Mouse (Mus musculus) stomach, embryonic 16.5 days (tissue): ENCODE results near the gene Cwc25. TPM values are rescaled to one million over a fixed set of nuclear protein-coding genes. Genes with fewer than 3 reads are reported as not detected.

ENCODE experiments used
- ATAC-seq: fragments of 200-750 bp; cut with Nextera tagmentation; 2 replicates; pipeline ENCODE4 v1.8.0; 2017; ENCODE audit warnings: moderate number of reproducible peaks, moderate TSS enrichment; ENCODE audit not compliant: insufficient read depth, low FRiP score
- H3K27ac ChIP-seq: fragments of 300-500 bp; sonication (generic); 2 replicates; pipeline ENCODE4 v1.5.1; 2014; ENCODE audit warnings: low read length
- H3K27me3 ChIP-seq: fragments of 300-500 bp; sonication (generic); 2 replicates; pipeline ENCODE4 v1.6.1; 2014; ENCODE audit warnings: low read length, control low read depth, mixed read lengths; ENCODE audit not compliant: control insufficient read depth, insufficient read depth
- H3K36me3 ChIP-seq: fragments of 300-500 bp; sonication (generic); 2 replicates; pipeline ENCODE4 v1.6.1; 2014; ENCODE audit warnings: low read length; ENCODE audit not compliant: control insufficient read depth, insufficient read depth
- H3K4me1 ChIP-seq: fragments of 300-500 bp; sonication (generic); 2 replicates; pipeline ENCODE4 v1.6.1; 2014; ENCODE audit warnings: low read length, control low read depth, mixed read lengths; ENCODE audit not compliant: control insufficient read depth, insufficient read depth
- H3K4me2 ChIP-seq: fragments of 300-500 bp; sonication (generic); 2 replicates; pipeline ENCODE4 v1.6.1; 2014; ENCODE audit warnings: low read depth, low read length, mixed read lengths
- H3K4me3 ChIP-seq: fragments of 300-500 bp; sonication (generic); replicated peaks from 2 replicates; pipeline ENCODE4 v1.5.1; 2014; ENCODE audit warnings: mild to moderate bottlenecking, low read length
- H3K9ac ChIP-seq: fragments of 300-500 bp; sonication (generic); 2 replicates; pipeline ENCODE4 v1.6.1; 2014; ENCODE audit warnings: low read length
- H3K9me3 ChIP-seq: fragments of 300-500 bp; sonication (generic); replicated peaks from 2 replicates; pipeline ENCODE4 v1.6.1; 2016; ENCODE audit warnings: low read length, control low read depth; ENCODE audit not compliant: control insufficient read depth
- WGBS: fragments of 180-500 bp; shearing (Covaris S2); extraction: QIAGEN DNeasy Blood & Tissue Kit; methylation state at CpG from one replicate; pipeline ENCODE4 v1.1.7; 2014; 5-methylcytosine and 5-hydroxymethylcytosine counted together
- microRNA-seq: library from miRNA; unstranded; fragments of <30 nt; microRNA quantifications from one replicate; pipeline ENCODE4, GENCODE M21; 2016
- polyA plus RNA-seq: library from polyadenylated mRNA; unstranded; fragments of >200 nt; fragmentation: Nextera tagmentation; extraction: Ambion mirVana; gene quantifications from 2 replicates; pipeline ENCODE4 v1.2.1, GENCODE M21; 2015

The Cwc25 gene
- polyA plus RNA-seq, 1 experiment from 2014 or later = 16.3 TPM

GRCm38 (mm10) chr11:97695712-97696401 lies 70.5 kb downstream of the Cwc25 start:
- no peaks in the 10 kb centered on the region for H3K27me3 ChIP-seq
- peak overlapping the region; percentile 31 for H3K4me2 ChIP-seq
- peak overlapping the region; percentile 20; the same call in 1 of the 2 replicates for H3K9ac ChIP-seq
- no peak for ATAC-seq
- H3K4me3 ChIP-seq = no peak overlapping the region
- peak overlapping the region; percentile 79 for H3K27ac ChIP-seq
- 39% methylated on average over 9 of the region's 9 CpGs for WGBS
- H3K4me1 ChIP-seq = peaks cover 41% of the 10 kb centered on the region
- H3K36me3 ChIP-seq = 0 out of 2 replicates have a peak, but pooled peaks cover 16% of the 10 kb centered on the region
- no peaks in the 10 kb centered on the region for H3K9me3 ChIP-seq

Small RNA genes lying within 50 kb of the gene (microRNA-seq; reads per million reads assigned to microRNA genes)
- gene Mir8102 = not detected

Other genes starting within 250 kb of the Cwc25 start
- 0.36 and 0.39 TPM in 2 replicates for gene Srcin1, start 190.4 kb downstream of the Cwc25 start, polyA plus RNA-seq
- gene Epop, start 136.9 kb downstream of the Cwc25 start, polyA plus RNA-seq = 0.41 and 0.77 TPM in 2 replicates
- 1.9 and 2.5 TPM in 2 replicates for gene Mllt6, start 103.1 kb downstream of the Cwc25 start, polyA plus RNA-seq
- 34.2 and 35.1 TPM in 2 replicates for gene Cisd3, start 80.7 kb downstream of the Cwc25 start, polyA plus RNA-seq
- 8.9 and 9.4 TPM in 2 replicates for gene Pcgf2, start 66.1 kb downstream of the Cwc25 start, polyA plus RNA-seq
- 363 and 373 TPM in 2 replicates for gene Psmb3, start 63.2 kb downstream of the Cwc25 start, polyA plus RNA-seq
- gene Pip4k2b, start 21.9 kb downstream of the Cwc25 start, polyA plus RNA-seq = 1.2 and 1.4 TPM in 2 replicates
- not detected in 2 replicates for gene 1700001P01Rik, start 9.4 kb upstream of the Cwc25 start, polyA plus RNA-seq
- 439 and 586 TPM in 2 replicates for gene Rpl23, start 15.9 kb upstream of the Cwc25 start, polyA plus RNA-seq
- gene Lasp1, start 32.4 kb upstream of the Cwc25 start, polyA plus RNA-seq = 130 and 143 TPM in 2 replicates
- 3.7 and 3.8 TPM in 2 replicates for gene B230217C12Rik, start 74.2 kb upstream of the Cwc25 start, polyA plus RNA-seq
- gene Fbxo47, start 117.6 kb upstream of the Cwc25 start, polyA plus RNA-seq = 0.35 and 0.74 TPM in 2 replicates
- 0.72 and 1.0 TPM in 2 replicates for gene Plxdc1, start 219.9 kb upstream of the Cwc25 start, polyA plus RNA-seq
- 10.5 and 11.8 TPM in 2 replicates for gene Arl5c, start 229.6 kb upstream of the Cwc25 start, polyA plus RNA-seq